Mouse (Mus musculus) thymus, adult 2 months (tissue): ENCODE results near the gene Kcnt2.

Experiments
- CTCF ChIP-seq: fragments of 200-500 bp; IDR thresholded peaks from 2 replicates; pipeline ENCODE4 v1.5.1; 2012; ENCODE audit warnings: mild to moderate bottlenecking, control low read depth, low read length, moderate library complexity, borderline replicate concordance; ENCODE audit not compliant: control insufficient read depth, poor library complexity, insufficient read depth; ENCODE audit errors: extremely low read depth
- POLR2A ChIP-seq: fragments of 200-500 bp; IDR thresholded peaks from 2 replicates; pipeline ENCODE4 v1.6.1; 2012; ENCODE audit warnings: mild to moderate bottlenecking, low read length, control low read depth, moderate library complexity; ENCODE audit not compliant: control insufficient read depth, poor library complexity, insufficient read depth; ENCODE audit errors: extremely low read depth

- no peak for TF ChIP-seq CTCF
- no peak for TF ChIP-seq POLR2A
Measured at GRCm38 (mm10) chr1:140618164-140618563, 372.2 kb downstream of the Kcnt2 start.
